Mouse (Mus musculus) ES-Bruce4 (cell line): ENCODE results near the gene Olfr630. TPM values are rescaled to one million over a fixed set of nuclear protein-coding genes. Genes with fewer than 3 reads are reported as not detected.
A peak's percentile ranks its signal among the peaks of the same experiment; 100 is the strongest.

Experiments
- H3K27ac ChIP-seq: 2 replicates; pipeline ENCODE4 v1.5.1; 2012; ENCODE audit warnings: low read length, inconsistent platforms; ENCODE audit not compliant: insufficient read depth
- H3K27me3 ChIP-seq: 2 replicates; pipeline ENCODE4 v1.6.1; 2012; ENCODE audit warnings: mild to moderate bottlenecking, low read length, inconsistent platforms; ENCODE audit not compliant: control insufficient read depth, poor library complexity, insufficient read depth, severe bottlenecking
- H3K36me3 ChIP-seq: 2 replicates; pipeline ENCODE4 v1.6.1; 2012; ENCODE audit warnings: inconsistent platforms, mild to moderate bottlenecking, low read length, moderate library complexity; ENCODE audit not compliant: control insufficient read depth, poor library complexity, insufficient read depth, severe bottlenecking
- H3K4me1 ChIP-seq: one replicate; pipeline ENCODE4 v1.8.1; 2011; ENCODE audit warnings: low read length; ENCODE audit not compliant: control insufficient read depth, insufficient read depth
- H3K4me3 ChIP-seq: 2 replicates; pipeline ENCODE4 v1.5.1; 2011; ENCODE audit warnings: low read depth, mild to moderate bottlenecking, low read length
- H3K9ac ChIP-seq: 2 replicates; pipeline ENCODE4 v1.6.1; 2012; ENCODE audit warnings: low read depth, mild to moderate bottlenecking, inconsistent platforms; ENCODE audit not compliant: poor library complexity, severe bottlenecking
- H3K9me3 ChIP-seq: replicated peaks from 2 replicates; pipeline ENCODE4 v1.6.1; 2012; ENCODE audit warnings: mild to moderate bottlenecking, low read length, inconsistent platforms; ENCODE audit not compliant: control insufficient read depth, poor library complexity, insufficient read depth, severe bottlenecking
- CTCF ChIP-seq: IDR thresholded peaks from one replicate; pipeline ENCODE4 v1.8.1; 2011; ENCODE audit warnings: low read depth, low read length
- EP300 ChIP-seq: IDR thresholded peaks from 2 replicates; pipeline ENCODE4 v1.6.1; 2011; ENCODE audit warnings: low read depth, low read length; ENCODE audit not compliant: insufficient read depth
- POLR2A ChIP-seq: IDR thresholded peaks from one replicate; pipeline ENCODE4 v1.8.1; 2011; ENCODE audit warnings: low read length; ENCODE audit not compliant: insufficient read depth
- polyA plus RNA-seq: library from polyadenylated mRNA; stranded (reverse); fragments of >200 nt; gene quantifications from 2 replicates; pipeline ENCODE4 v1.2.4, GENCODE M21; 2011; ENCODE audit warnings: low read depth; ENCODE audit not compliant: missing spikeins, insufficient read depth, insufficient read length

The Olfr630 gene
- polyA plus RNA-seq, 1 experiment: not detected

DNA sequence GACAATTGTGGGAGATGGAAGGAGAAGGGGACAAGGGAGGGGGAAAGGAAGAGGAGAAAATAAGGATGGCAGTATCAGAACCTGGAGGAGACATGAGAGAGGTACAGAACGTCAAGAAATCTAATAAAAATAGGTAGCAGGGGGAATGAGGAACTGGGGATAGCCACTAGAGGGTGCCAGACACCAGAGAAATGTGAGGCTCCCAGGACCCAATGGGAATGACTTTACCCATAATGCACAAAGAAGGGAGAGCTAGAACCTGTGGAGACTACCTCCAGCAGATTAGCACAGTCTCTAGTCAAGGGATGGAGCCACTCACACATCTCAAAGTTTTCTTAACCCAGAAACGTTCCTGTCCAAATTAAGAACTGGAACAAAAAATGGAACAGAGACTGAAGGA, 45.1 kb downstream of the Olfr630 start:
- Histone ChIP-seq H3K9me3 (no peaks in the 10 kb centered on the region), H3K27ac (no peak overlapping the region), H3K4me3 (no peak overlapping the region), H3K27me3 (no peaks in the 10 kb centered on the region), H3K36me3 (no peaks in the 10 kb centered on the region), H3K9ac (no peak overlapping the region), H3K4me1 (no peaks in the 10 kb centered on the region)
- no peak for TF ChIP-seq POLR2A
- peak; percentile 27 for TF ChIP-seq CTCF
- no peak for TF ChIP-seq EP300

Other genes starting within 250 kb of the Olfr630 start
- not detected in 2 replicates for gene Olfr610, start 245.2 kb downstream of the Olfr630 start, polyA plus RNA-seq
- gene Olfr611, start 236.5 kb downstream of the Olfr630 start, polyA plus RNA-seq: not detected in 2 replicates
- not detected in 2 replicates for gene Olfr612, start 214.6 kb downstream of the Olfr630 start, polyA plus RNA-seq
- not detected in 2 replicates for gene Olfr613, start 209.3 kb downstream of the Olfr630 start, polyA plus RNA-seq
- not detected in 2 replicates for gene Olfr615, start 201.3 kb downstream of the Olfr630 start, polyA plus RNA-seq
- gene Olfr616, start 188.2 kb downstream of the Olfr630 start, polyA plus RNA-seq: not detected in 2 replicates
- not detected in 2 replicates for gene Olfr617, start 184.3 kb downstream of the Olfr630 start, polyA plus RNA-seq
- gene Olfr618, start 167.2 kb downstream of the Olfr630 start, polyA plus RNA-seq: not detected in 2 replicates
- gene Olfr619, start 156.8 kb downstream of the Olfr630 start, polyA plus RNA-seq: not detected in 2 replicates
- not detected in 2 replicates for gene Olfr620, start 144.8 kb downstream of the Olfr630 start, polyA plus RNA-seq
- gene Olfr622, start 114.6 kb downstream of the Olfr630 start, polyA plus RNA-seq: not detected in 2 replicates
- not detected in 2 replicates for gene Olfr623, start 93.6 kb downstream of the Olfr630 start, polyA plus RNA-seq
- gene Olfr624, start 86.1 kb downstream of the Olfr630 start, polyA plus RNA-seq: 0.13 TPM in 1 of 2 replicates, not detected in the other
- not detected in 2 replicates for gene Olfr625-ps1, start 74.6 kb downstream of the Olfr630 start, polyA plus RNA-seq
- gene Olfr243, start 42.7 kb downstream of the Olfr630 start, polyA plus RNA-seq: 0.16 TPM in 1 of 2 replicates, not detected in the other
- gene Olfr628, start 27.0 kb downstream of the Olfr630 start, polyA plus RNA-seq: not detected in 2 replicates
- not detected in 2 replicates for gene Olfr629, start 12.4 kb downstream of the Olfr630 start, polyA plus RNA-seq
- not detected in 2 replicates for gene Olfr69, start 14.3 kb upstream of the Olfr630 start, polyA plus RNA-seq
- gene Olfr68, start 22.4 kb upstream of the Olfr630 start, polyA plus RNA-seq: not detected in 2 replicates
- not detected in 2 replicates for gene Olfr67, start 34.5 kb upstream of the Olfr630 start, polyA plus RNA-seq
- 1.2 and 2.2 TPM in 2 replicates for gene Hbb-bt, start 56.7 kb upstream of the Olfr630 start, polyA plus RNA-seq
- 3.5 TPM in 1 of 2 replicates, not detected in the other for gene Hbb-bs, start 70.8 kb upstream of the Olfr630 start, polyA plus RNA-seq
- not detected in 2 replicates for gene Hbb-bh2, start 83.2 kb upstream of the Olfr630 start, polyA plus RNA-seq
- not detected in 2 replicates for gene Hbb-bh1, start 85.8 kb upstream of the Olfr630 start, polyA plus RNA-seq
- 1.4 TPM in 1 of 2 replicates, not detected in the other for gene Hbb-y, start 95.9 kb upstream of the Olfr630 start, polyA plus RNA-seq
- gene Olfr66, start 128.9 kb upstream of the Olfr630 start, polyA plus RNA-seq: not detected in 2 replicates
- not detected in 2 replicates for gene Olfr64, start 137.2 kb upstream of the Olfr630 start, polyA plus RNA-seq
- gene Olfr65, start 146.2 kb upstream of the Olfr630 start, polyA plus RNA-seq: not detected in 2 replicates
- not detected in 2 replicates for gene Olfr631, start 171.5 kb upstream of the Olfr630 start, polyA plus RNA-seq
- not detected in 2 replicates for gene Olfr632, start 177.0 kb upstream of the Olfr630 start, polyA plus RNA-seq
- gene Olfr633, start 187.1 kb upstream of the Olfr630 start, polyA plus RNA-seq: not detected in 2 replicates
- gene Olfr635, start 213.8 kb upstream of the Olfr630 start, polyA plus RNA-seq: 0.08 and 0.13 TPM in 2 replicates
- not detected in 2 replicates for gene Olfr638, start 241.4 kb upstream of the Olfr630 start, polyA plus RNA-seq